ENCODE assay signal across 10 mouse cellular contexts in genomic region chr10:44474256-44474655, GRCm38 (mm10). TPM values are rescaled to one million over a fixed set of nuclear protein-coding genes. Genes with fewer than 3 reads are reported as not detected.
DNase-seq lines count a peak whose midpoint lies in the region; ATAC-seq and TF ChIP-seq lines count a peak whose summit lies in the region.
"Had no signal": no experiment of that assay in that cellular context is flagged by ENCODE, and none has a peak within 500 bp of the region (broad histone marks: within the 10 kb centered on the region; RNA-seq: fewer than 3 reads in every experiment).

No protein-coding gene starts in this region.

- H3K27me3 ChIP-seq in heart, embryonic 10.5 days (ENCODE audit: insufficient read depth, poor library complexity, severe bottlenecking): peaks cover 83% of the 10 kb centered on the region
- peaks cover 6% of the 10 kb centered on the region for H3K27me3 ChIP-seq in lung, embryonic 15.5 days

- no peak overlapping the region for H3K9ac ChIP-seq in lung, embryonic 15.5 days

- H3K9me3 ChIP-seq in heart, embryonic 10.5 days: no peaks in the 10 kb centered on the region
- no peaks in the 10 kb centered on the region for H3K9me3 ChIP-seq in lung, embryonic 15.5 days

- intact Hi-C loops in heart, postnatal 10 days (cut with DNase I): no loop called here
- intact Hi-C loops in gastrocnemius, adult 2 months (cut with DNase I): no loop called here

- 33% methylated on average over 10 of the region's 10 CpGs for WGBS in heart, embryonic 10.5 days
- WGBS in lung, embryonic 15.5 days: 12% methylated on average over 10 of the region's 10 CpGs

- no peak for TF ChIP-seq CTCF in gastrocnemius, adult 2 months (IDR thresholded peaks at IDR 0.05)

- H3K36me3 ChIP-seq in heart, embryonic 10.5 days: no peaks in the 10 kb centered on the region
- no peaks in the 10 kb centered on the region for H3K36me3 ChIP-seq in lung, embryonic 15.5 days

- H3K4me3 ChIP-seq in heart, embryonic 10.5 days: no peak overlapping the region
- H3K4me3 ChIP-seq in lung, embryonic 15.5 days: no peak overlapping the region
- H3K4me3 ChIP-seq in gastrocnemius, adult 2 months: no peak overlapping the region
- H3K4me3 ChIP-seq: heart, adult 2 months had no signal

- ATAC-seq in lung, embryonic 15.5 days (ENCODE audit: borderline replicate concordance, extremely low read depth, low FRiP score, low TSS enrichment): peak; percentile 84
- ATAC-seq: Patski had no signal

- no peak overlapping the region for H3K27ac ChIP-seq in heart, embryonic 10.5 days
- no peak overlapping the region for H3K27ac ChIP-seq in lung, embryonic 15.5 days
- H3K27ac ChIP-seq in gastrocnemius, adult 2 months: no peak overlapping the region
- H3K27ac ChIP-seq: heart, adult 2 months had no signal

- H3K4me2 ChIP-seq in lung, embryonic 15.5 days: no peak overlapping the region

- peak; percentile 78 for DNase-seq in heart, adult 11 months
- DNase-seq in heart, embryonic 10.5 days (ENCODE audit: low spot score): no peak
- peak; percentile 56 for DNase-seq in adipocyte (ENCODE audit: low spot score)
- peak; percentile 34 to 59 for DNase-seq in heart, postnatal 10 days
- no peak for DNase-seq in cerebellum, adult 18-20 months
- no peak for DNase-seq in natural killer cell, adult 2 months (ENCODE audit: low spot score in 2 of 2)
- no peak for DNase-seq in gastrocnemius, adult 2 months

- H3K4me1 ChIP-seq in heart, embryonic 10.5 days: peaks cover 15% of the 10 kb centered on the region
- H3K4me1 ChIP-seq in lung, embryonic 15.5 days: peaks cover 17% of the 10 kb centered on the region

RNA-seq across cellular contexts. Expression of gene Prdm1, which starts 54.0 kb away (rescaled TPM):
- polyA plus RNA-seq in heart, embryonic 10.5 days (2016; fragmentation: Nextera tagmentation; extraction: Ambion mirVana): 1.1 and 2.9 TPM in 2 replicates
- total RNA-seq in heart, postnatal 10 days (2021): 1 to 10 TPM; 2.3 to 6.2 TPM
- polyA plus RNA-seq in lung, embryonic 15.5 days (2015; fragmentation: Nextera tagmentation; extraction: Ambion mirVana): 1.6 and 1.7 TPM in 2 replicates
- total RNA-seq in gastrocnemius, adult 2 months (2021): under 1 TPM; 0.10 to 0.39 TPM

Comparison
In these comparisons a context has a peak if more than half of its experiments do, and no peak if none do; other contexts are left out.
1. DNase-seq: peak in heart, adult 11 months (single experiment), adipocyte (single experiment) and heart, postnatal 10 days (2 of 2); none in heart, embryonic 10.5 days (single experiment), cerebellum, adult 18-20 months (0 of 2), natural killer cell, adult 2 months (0 of 2) and gastrocnemius, adult 2 months (single experiment).